Mouse (Mus musculus) left cerebral cortex, adult 11 months (tissue): Measurements from ENCODE around the gene Gm20388.
A peak's percentile ranks its signal among the peaks of the same experiment; 100 is the strongest.

ENCODE experiments used
- DNase-seq: peaks from one replicate; pipeline ENCODE4 v3.0.0; 2022; ENCODE audit warnings: low spot score

Gene Gm20388

DNA sequence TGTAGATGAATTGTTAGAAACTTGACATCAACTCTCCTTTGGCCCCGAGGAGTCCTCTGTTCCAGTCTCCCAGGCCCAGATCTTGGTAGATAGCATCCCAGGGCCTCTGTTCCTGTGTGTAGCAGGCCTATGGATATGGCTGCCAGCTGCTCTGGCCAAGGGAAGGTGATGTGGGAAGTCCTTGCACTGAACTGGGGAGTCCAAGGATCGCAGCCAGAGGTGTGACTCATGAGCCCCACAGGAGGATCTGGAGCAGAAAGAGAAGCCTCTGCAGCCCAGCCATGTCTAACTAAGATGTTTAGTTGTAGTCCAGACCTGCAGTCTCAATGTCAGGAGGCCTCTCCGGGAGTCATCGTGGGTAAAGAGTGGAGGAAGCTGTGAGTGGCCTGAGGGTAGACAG lies 4390.9 kb downstream of the Gm20388 start:
- no peak for DNase-seq

- DNase-seq = no peak
Measured at GRCm38 (mm10) chr8:124301935-124302555, 4391.4 kb downstream of the Gm20388 start.

DNA sequence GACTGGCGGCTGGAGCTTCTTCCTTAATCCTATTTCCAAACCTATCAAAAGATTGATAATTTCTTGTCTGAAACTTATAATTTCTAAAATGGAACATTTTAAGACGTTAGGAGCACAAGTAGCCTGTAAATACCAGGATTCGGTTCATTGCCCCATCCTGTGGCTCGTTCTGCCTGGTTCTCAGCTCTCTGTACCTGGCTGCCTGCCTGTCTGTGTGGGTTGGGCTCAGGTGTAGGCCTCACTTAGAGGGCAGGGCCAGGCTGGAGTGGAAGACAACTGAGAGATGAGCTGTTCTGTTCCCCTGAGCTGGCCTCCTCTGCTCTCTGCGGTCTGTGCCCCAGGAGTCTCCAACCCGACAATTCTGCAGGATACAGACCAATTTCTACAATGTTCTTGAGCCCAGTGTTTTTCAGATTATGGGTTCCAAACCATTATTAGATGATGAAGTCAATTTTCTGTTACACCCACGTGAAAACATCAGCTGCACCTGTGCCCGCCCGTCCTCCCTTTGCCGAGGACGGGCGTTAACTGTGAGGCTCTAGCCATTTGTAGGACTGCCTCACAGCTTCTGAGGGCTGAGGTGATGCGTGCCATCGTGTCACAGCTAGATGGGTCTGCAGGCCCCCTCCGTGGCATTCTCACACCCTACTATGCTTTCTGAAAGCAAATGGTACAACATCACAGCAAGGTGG lies 4392.7 kb downstream of the Gm20388 start:
- no peak for DNase-seq

- no peak for DNase-seq
Measured at GRCm38 (mm10) chr8:124304141-124304540, 4393.5 kb downstream of the Gm20388 start.

- no peak for DNase-seq
Measured at GRCm38 (mm10) chr8:124306574-124306973, 4395.9 kb downstream of the Gm20388 start.

DNA sequence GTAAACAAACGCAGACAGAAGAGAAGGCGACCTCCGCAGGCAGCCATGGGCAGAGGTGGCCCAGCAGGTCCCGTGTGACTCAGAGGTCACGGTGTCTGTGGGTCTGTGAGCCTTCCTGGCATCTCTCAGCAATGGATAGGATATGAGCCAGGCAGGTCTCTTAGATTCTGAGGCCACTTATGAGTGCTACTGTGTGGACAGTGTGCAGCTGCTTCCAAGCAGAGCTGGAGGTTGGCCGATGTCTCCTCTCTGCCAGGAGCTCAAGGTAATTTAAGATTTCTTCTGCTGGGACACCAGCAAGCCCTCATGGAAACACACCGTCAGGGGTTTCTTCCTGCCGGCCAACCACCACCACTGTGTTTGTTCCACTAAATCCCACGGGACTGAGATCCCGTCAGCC lies 4397.1 kb downstream of the Gm20388 start:
- DNase-seq = no peak

DNA sequence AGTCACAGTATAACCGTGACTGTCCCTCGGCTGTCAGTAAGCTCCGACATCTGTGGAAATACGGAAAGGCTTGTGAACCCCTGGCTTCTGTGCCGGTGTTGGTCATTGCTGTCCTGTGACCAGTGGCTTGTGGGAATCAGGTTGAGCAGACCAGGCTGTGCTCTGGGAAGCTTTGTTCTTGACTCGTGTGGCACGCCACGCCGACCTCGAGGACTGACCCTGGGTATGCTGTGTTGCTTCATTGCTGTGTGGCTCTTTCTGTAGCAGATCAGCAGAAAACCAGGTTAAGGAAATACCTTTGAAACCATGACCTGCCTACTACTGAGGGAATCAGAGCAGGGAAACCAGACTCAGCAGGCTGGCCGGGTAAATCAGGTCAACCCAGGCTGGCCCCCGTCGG lies 4399.9 kb downstream of the Gm20388 start:
- DNase-seq = no peak

- DNase-seq = no peak
Measured at GRCm38 (mm10) chr8:124311111-124311510, 4400.5 kb downstream of the Gm20388 start.

GRCm38 (mm10) chr8:124311723-124312122 lies 4401.1 kb downstream of the Gm20388 start:
- DNase-seq = no peak

DNA sequence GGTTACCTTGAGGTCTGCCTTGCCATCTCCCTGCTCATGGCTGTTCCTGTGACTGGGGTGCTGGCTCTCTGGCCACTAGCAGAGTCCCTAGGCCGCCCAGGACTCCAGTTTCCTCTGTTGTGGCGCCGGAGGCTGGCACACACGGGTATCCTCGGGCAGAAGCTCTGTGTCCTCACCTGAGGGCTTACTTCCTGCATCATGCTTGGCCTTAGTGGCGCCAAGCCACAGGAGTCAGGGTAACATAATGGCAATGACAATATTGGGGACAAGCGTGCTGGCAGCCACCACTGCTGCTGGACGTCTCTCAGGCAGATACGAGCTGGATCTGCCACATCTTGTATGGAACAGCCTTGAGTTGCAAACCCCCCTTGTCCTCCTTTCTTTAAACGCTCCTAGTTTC lies 4401.6 kb downstream of the Gm20388 start:
- DNase-seq = no peak

- DNase-seq = no peak
Measured at GRCm38 (mm10) chr8:124314803-124315202, 4404.2 kb downstream of the Gm20388 start.

GRCm38 (mm10) chr8:124316466-124317136 lies 4406.0 kb downstream of the Gm20388 start:
- DNase-seq = no peak

DNA sequence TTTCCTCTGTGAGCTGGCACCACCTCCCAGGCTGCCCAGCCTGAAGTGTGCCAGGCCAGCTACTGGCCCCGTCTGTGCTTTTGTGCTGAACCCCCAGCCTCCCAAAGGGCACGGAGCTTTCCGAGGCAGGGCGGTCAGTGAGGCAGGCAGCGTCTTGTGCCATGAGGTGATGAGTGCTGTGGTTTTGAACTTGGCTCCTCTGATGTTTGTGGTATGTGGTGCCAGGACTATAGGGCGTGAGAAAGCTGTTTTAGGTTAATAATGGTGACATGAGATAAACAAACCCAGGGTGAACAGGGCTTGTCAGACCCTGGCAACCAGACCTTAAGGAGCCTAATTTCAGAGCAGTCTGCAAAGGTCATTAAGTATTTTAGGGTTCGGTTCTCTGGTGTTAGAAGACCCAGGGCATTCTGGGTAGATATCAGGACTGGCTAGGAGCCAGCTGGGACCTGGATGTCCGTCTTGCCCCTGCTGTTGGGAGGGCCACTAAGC lies 4406.6 kb downstream of the Gm20388 start:
- DNase-seq = no peak

GRCm38 (mm10) chr8:124317821-124318220 lies 4407.2 kb downstream of the Gm20388 start:
- no peak for DNase-seq

DNA sequence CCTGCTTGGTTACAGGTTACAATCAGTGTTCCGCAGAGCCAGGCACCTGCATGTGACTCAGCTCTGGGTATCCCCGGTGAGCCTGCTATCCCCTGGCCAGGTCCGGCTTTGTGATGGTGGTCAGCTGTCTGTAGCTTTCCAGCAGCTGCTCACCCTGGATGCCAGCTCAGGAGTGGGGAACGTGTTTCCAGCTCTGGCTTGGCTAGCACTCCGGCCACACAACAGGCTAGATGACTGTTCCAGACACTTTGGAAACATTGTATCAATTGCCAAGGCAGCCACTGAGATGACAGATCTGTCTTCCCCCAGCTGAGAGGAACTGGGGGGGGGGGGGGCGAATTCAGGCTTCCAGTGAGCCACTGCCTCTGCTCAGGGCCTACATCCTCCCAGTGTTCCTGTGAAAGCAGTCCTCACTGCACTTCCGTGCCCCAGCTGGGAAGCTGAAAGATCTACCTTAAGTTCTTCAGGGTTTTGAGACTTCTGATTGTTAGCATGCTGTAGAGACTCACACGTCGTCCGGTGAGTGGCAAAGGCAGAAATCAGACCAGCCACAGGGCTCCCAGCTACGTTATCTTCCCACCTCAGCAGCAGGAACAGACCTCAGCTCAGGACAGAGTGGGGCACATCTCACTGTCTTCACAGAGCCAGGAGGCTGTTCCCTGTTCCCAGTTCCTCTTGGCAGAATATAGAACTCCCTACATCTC lies 4408.1 kb downstream of the Gm20388 start:
- no peak for DNase-seq

DNA sequence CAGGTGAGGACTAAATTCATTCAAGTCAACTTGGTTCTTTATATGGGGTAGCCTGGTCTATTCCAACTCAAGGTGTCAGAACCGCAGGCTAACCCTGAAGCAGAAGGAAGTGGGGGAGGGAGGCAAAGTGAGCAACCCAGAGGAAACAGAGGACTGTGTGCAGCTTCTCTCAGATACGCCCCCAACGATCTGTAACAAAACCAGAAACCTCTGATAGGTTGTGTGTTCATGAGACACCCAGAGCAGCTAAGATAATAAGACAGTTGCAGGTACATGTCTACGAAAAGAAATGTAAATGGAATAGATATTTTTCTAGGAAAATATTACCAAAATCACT lies 4408.6 kb downstream of the Gm20388 start:
- no peak for DNase-seq

DNA sequence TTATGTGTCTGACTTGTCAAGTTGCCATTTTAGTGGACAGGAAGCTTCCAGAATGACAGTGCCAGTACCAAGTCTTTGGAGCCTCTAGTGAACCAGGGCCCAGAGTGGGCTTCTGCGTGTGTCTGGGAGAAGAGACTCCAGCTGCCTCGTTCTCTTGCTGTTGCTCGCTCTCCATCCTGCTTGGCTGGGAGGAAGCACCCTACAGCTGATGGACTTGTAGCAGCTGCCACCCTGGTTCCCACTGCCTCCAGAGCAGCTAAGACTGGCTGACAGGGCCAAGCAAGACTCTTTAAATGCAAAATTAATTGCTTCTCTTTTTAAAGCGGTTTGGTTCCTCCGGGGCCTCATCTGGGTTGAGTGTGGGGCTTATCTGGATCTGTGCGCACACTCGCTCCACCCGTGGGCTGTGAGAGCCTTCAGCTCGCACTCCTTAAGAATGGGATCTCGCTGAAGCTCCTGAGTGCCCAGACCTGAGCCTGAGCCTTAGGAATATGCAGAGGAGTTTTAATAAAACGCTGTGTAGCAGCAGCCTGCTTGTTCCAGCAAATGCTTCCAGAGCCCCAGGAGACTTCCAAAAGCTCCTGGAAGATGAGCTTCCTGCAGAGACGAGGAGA lies 4410.7 kb downstream of the Gm20388 start:
- no peak for DNase-seq

DNA sequence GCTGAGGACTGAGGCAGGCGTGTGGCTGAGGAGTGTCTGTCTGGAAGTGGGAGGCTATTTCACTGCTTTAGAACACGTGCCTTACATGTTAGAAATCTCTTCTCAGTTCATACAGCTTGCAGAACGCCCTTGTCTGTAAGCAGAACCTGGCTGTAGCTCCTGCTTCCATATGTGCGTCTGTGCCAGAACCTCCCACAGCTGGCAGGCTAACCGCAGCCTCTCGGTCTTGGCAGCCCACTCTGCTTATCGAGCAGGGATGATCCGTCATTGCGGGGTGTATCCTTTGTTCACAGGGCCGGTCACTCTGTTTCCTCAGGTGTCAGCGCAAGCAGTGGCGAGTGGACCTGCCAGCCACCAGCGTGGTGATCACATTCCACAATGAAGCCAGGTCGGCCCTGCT lies 4412.7 kb downstream of the Gm20388 start:
- DNase-seq = peak; percentile 37

DNA sequence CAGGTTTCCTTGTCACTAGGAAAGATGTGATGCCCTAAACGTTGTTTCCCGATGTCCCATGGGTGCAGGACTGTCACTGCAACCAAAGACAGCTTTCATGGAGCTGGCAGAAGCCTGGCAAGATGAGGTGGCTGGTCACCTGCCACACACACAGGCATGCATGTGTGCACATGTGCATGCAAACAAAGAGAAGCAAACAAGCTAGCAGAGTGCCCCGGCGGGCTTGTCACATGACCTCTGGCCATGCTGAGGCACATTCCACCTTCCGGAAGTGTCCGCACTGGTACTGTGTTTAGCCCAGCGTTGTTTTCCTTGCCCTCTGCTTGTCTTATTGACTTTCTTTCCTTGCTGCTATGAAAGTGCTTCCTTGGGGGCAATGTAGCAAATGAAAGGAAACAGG lies 4417.6 kb downstream of the Gm20388 start:
- DNase-seq = no peak

DNA sequence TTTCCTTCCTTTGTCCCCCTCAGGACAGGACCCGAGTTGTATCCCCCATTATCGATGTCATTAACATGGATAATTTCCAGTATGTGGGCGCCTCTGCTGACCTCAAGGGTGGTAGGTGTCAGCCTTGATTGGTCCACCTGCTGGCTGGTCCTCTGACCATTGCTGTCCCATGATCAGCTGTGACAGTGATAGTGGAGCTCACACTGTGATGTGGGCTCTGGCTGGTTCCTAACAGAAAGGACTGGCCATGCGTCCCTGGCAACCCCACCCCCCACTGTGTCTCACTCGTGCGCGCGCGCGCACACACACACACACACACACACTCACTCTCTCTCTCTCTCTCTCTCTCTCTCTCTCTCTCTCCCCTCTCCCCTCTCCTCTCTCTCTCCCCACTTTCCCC lies 4419.0 kb downstream of the Gm20388 start:
- DNase-seq = no peak

DNA sequence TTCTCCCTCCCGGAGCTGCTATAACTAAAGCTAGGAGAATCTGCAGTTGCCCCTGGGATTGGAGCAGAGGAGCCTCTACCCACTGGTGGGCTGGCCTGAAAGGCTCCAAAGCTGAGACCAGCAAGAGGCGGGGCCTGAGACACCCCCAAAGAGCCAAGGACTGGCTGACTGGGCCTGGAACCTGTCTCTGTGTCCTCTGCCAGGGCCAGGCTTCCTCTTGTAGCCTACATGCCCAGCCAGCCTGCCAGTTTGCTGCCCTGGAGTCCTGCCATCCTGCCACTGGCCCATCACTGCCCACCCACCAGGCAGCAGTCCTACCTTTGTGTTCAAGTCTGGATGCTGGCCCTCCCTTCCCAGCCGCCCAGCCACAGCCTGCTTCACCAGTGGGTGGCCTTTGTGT lies 4419.8 kb downstream of the Gm20388 start:
- DNase-seq = no peak

GRCm38 (mm10) chr8:124331094-124331493 lies 4420.5 kb downstream of the Gm20388 start:
- DNase-seq = no peak
